Mouse (Mus musculus) midbrain, embryonic 11.5 days (tissue): ENCODE measurements around the gene Tmem240. TPM values are rescaled to one million over a fixed set of nuclear protein-coding genes. Genes with fewer than 3 reads are reported as not detected.
"Not testable (repeated sequence)": the region's sequence is repeated elsewhere in the genome, so short reads cannot be mapped to it uniquely, and the experiment has no call there.

Experiments
- ATAC-seq: fragments of 200-750 bp; cut with Nextera tagmentation; 2 replicates; pipeline ENCODE4 v1.8.0; 2017; ENCODE audit warnings: moderate TSS enrichment, moderate library complexity; ENCODE audit not compliant: low FRiP score
- DNase-seq: peaks from one replicate; pipeline ENCODE4 v3.0.0; 2015; ENCODE audit warnings: low spot score; ENCODE audit errors: missing footprints
- H3K27ac ChIP-seq: fragments of 300-500 bp; sonication (generic); 2 replicates; pipeline ENCODE4 v1.5.1; 2014; ENCODE audit warnings: low read depth, low read length
- H3K27me3 ChIP-seq: fragments of 300-500 bp; sonication (generic); 2 replicates; pipeline ENCODE4 v1.6.1; 2014; ENCODE audit warnings: mild to moderate bottlenecking, low read length, moderate library complexity, mixed read lengths; ENCODE audit not compliant: control insufficient read depth, insufficient read depth
- H3K36me3 ChIP-seq: fragments of 300-500 bp; sonication (generic); 2 replicates; pipeline ENCODE4 v1.6.1; 2014; ENCODE audit warnings: mild to moderate bottlenecking, low read length, moderate library complexity, mixed read lengths; ENCODE audit not compliant: control insufficient read depth, insufficient read depth
- H3K4me1 ChIP-seq: fragments of 300-500 bp; sonication (generic); 2 replicates; pipeline ENCODE4 v1.6.1; 2014; ENCODE audit warnings: low read length; ENCODE audit not compliant: control insufficient read depth, insufficient read depth
- H3K4me2 ChIP-seq: fragments of 300-500 bp; sonication (generic); 2 replicates; pipeline ENCODE4 v1.6.1; 2014; ENCODE audit warnings: mild to moderate bottlenecking, moderate library complexity
- H3K4me3 ChIP-seq: fragments of 300-500 bp; sonication (generic); 2 replicates; pipeline ENCODE4 v1.5.1; 2014; ENCODE audit warnings: low read depth, low read length
- H3K9ac ChIP-seq: fragments of 300-500 bp; sonication (generic); 2 replicates; pipeline ENCODE4 v1.6.1; 2014; ENCODE audit warnings: low read length
- H3K9me3 ChIP-seq: fragments of 300-500 bp; sonication (generic); 2 replicates; pipeline ENCODE4 v1.6.1; 2016; ENCODE audit warnings: low read length; ENCODE audit not compliant: control insufficient read depth
- WGBS: fragments of 180-500 bp; shearing (Covaris S2); extraction: QIAGEN DNeasy Blood & Tissue Kit; methylation state at CpG from one replicate; pipeline ENCODE4 v1.1.7; 2014; 5-methylcytosine and 5-hydroxymethylcytosine counted together
- polyA plus RNA-seq: library from polyadenylated mRNA; unstranded; fragments of >200 nt; fragmentation: Nextera tagmentation; extraction: Ambion mirVana; gene quantifications from 2 replicates; pipeline ENCODE4 v1.2.1, GENCODE M21; 2014

The Tmem240 gene
- polyA plus RNA-seq, 1 experiment from 2014 or later, result 0.96 TPM

DNA sequence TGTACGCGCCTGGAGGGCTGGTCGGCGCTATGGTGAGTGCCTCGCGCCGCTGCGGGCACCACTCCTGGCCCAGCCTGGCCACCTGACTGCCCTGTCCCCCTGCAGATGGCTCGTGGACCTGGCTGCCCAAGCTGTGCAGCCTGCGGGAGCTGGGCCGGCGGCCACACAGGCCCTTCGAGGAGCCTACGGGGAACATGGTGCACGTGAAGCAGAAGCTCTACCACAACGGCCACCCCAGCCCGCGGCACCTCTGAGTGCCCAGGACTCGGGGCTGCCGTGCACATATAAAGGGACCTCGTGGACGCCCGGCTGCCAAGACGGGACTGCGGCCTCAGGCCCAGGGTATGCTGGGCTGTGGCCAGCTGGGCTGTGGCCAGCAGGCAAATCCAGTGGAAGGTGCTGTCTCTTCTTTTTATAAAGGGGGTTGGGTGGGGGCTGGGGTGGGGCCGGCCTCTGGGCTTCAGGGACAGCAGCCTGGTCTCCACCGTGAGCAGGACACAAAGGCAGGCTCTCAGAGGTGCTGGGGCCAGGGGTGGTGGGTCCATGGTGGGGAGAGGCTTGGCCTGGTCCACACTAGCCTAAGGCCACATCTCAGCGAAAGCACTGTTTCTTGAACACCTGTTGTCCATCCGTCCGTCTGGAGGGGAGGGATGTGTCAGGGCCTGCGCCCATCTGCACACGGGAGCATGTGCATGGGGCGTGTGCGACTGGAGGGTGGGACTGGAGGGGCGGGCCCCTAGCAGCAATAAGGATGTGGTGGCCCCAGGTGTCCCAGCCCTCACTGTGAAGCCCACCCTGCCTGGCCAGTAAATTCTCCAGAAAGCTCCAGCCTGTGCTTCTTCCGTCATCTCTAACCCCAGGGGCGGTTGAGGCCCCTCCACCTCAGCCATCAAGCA lies 5.4 kb downstream of the Tmem240 start:
- WGBS, result 88% methylated on average over 37 of the region's 37 CpGs
- H3K4me3 ChIP-seq, result no peak overlapping the region
- no peak overlapping the region for H3K4me2 ChIP-seq
- no peak; the same call in 1 of the 2 replicates for ATAC-seq
- no peak for DNase-seq
- no peak overlapping the region for H3K27ac ChIP-seq
- no peak overlapping the region for H3K9ac ChIP-seq
- no peaks in the 10 kb centered on the region for H3K27me3 ChIP-seq
- H3K36me3 ChIP-seq, result peaks cover 8% of the 10 kb centered on the region
- no peaks in the 10 kb centered on the region for H3K9me3 ChIP-seq
- peaks cover 11% of the 10 kb centered on the region for H3K4me1 ChIP-seq

DNA sequence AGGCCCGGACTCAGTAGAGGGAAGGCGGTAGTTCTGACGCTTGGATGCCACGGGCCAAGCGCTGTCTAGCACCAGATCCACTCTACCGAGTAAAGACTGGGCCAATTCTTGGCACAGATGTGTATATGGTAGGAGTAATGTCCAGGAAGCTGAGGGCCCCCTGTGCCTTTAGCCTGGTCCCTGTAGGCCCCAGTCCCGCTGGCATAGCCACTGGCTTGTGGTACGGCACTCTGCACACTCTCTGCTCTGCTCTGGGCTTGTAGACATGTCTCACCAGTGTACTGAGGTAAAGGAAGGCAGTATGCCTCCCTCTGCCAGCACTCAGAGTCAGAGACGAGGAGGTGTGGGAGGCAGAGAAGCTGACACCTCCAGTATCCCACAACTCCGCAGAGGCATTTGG lies 6.1 kb downstream of the Tmem240 start:
- not testable (repeated sequence) for H3K4me1 ChIP-seq, H3K27me3 ChIP-seq, ATAC-seq, H3K4me3 ChIP-seq, H3K4me2 ChIP-seq, H3K9me3 ChIP-seq, H3K27ac ChIP-seq, H3K9ac ChIP-seq, DNase-seq
- peaks cover 11% of the 10 kb centered on the region for H3K36me3 ChIP-seq
- WGBS, result 93% methylated on average over 10 of the region's 10 CpGs

- Histone ChIP-seq H3K9me3 (no peaks in the 10 kb centered on the region), H3K4me1 (no peaks in the 10 kb centered on the region), H3K9ac (no peak overlapping the region), H3K4me3 (no peak overlapping the region), H3K36me3 (peaks cover 22% of the 10 kb centered on the region), H3K27ac (no peak overlapping the region), H3K27me3 (no peaks in the 10 kb centered on the region), H3K4me2 (no peak overlapping the region)
- WGBS, result 92% methylated on average over 5 of the region's 5 CpGs
- DNase-seq (no peak), ATAC-seq (no peak)
These were observed 8.1 kb downstream of the Tmem240 start for GRCm38 (mm10) chr4:155742684-155743083.

DNA sequence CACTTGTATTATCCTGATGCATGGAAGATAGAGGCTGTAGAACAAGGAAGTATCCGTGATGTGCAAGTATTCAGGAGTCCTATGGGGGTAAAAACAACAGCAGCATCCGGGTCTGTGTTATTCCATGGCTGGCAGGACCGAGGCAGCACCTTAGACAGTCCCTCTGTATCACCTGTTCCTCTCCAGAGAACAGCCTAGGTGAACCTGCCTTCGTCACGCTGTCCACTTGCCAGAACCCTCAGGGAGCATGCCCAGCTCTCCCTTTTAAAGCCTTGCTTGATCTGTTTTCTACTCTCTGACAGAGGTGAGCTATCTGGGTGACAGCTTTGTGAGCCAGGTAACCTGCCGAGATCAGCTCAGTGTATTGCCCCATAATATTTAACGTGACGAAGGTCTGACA lies 9.9 kb downstream of the Tmem240 start:
- no peak for ATAC-seq
- DNase-seq, result no peak
- Histone ChIP-seq H3K9me3 (no peaks in the 10 kb centered on the region), H3K27ac (no peak overlapping the region), H3K4me2 (no peak overlapping the region), H3K4me3 (no peak overlapping the region), H3K36me3 (peaks cover 27% of the 10 kb centered on the region), H3K9ac (no peak overlapping the region), H3K27me3 (no peaks in the 10 kb centered on the region), H3K4me1 (no peaks in the 10 kb centered on the region)
- 92% methylated on average over 8 of the region's 8 CpGs for WGBS

DNA sequence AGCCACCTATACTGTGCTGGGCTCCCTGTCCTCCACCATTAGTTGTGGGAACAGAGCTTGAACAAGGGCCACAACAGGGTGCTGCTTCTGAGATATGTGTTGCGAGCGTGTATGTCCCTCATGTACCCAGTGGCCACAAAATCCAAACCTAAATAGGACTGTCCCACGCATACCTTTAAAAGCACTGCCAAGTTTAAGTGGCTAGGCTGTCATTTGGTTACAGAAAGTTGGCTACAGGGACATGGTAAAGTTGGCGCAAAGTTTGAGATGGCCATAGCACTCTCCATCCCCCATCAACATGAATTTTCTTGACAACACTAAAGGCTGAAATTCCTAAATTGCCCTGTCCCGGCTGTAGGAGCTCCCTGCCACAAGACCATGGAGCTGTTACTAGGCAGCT lies 10.5 kb downstream of the Tmem240 start:
- H3K4me1 ChIP-seq, result no peaks in the 10 kb centered on the region
- no peak for ATAC-seq
- no peak overlapping the region for H3K4me2 ChIP-seq
- H3K36me3 ChIP-seq, result peaks cover 29% of the 10 kb centered on the region
- no peak overlapping the region for H3K27ac ChIP-seq
- no peak overlapping the region for H3K9ac ChIP-seq
- no peak overlapping the region for H3K4me3 ChIP-seq
- H3K27me3 ChIP-seq, result no peaks in the 10 kb centered on the region
- 93% methylated on average over 5 of the region's 5 CpGs for WGBS
- no peaks in the 10 kb centered on the region for H3K9me3 ChIP-seq
- DNase-seq, result peak; percentile 70

DNA sequence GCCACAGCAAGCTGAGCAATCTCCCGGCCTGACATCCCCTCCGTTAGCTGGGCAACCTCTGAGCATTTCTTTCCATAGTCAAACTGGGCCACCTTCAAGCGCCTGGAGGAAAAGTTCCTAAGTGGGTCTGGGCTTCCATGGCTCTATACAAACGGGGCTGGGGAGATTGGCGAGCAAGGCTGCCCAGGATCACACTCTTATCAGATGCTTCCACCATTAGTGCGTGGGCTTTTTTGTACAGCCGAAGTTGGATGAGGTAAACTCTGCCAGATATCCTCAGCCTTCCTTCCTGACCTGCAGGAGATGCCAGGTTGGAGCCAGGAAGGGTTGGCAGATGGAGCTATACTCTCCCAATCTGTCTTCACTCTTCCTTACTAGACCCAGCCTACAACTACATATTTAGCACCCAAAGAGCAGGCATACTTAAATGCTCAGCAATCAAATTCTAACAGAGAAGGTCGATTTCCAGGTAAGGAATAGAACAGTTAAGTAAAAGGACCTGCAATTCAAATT lies 11.5 kb downstream of the Tmem240 start:
- H3K27me3 ChIP-seq, result no peaks in the 10 kb centered on the region
- H3K4me3 ChIP-seq, result no peak overlapping the region
- H3K27ac ChIP-seq, result no peak overlapping the region
- peaks cover 33% of the 10 kb centered on the region for H3K36me3 ChIP-seq
- H3K4me2 ChIP-seq, result no peak overlapping the region
- ATAC-seq, result no peak
- WGBS, result 88% methylated on average over 8 of the region's 8 CpGs
- no peaks in the 10 kb centered on the region for H3K9me3 ChIP-seq
- no peak overlapping the region for H3K9ac ChIP-seq
- peak; percentile 26 for DNase-seq
- no peaks in the 10 kb centered on the region for H3K4me1 ChIP-seq

GRCm38 (mm10) chr4:155746575-155747490 lies 12.2 kb downstream of the Tmem240 start:
- DNase-seq (peak; percentile 12), ATAC-seq (no peak)
- WGBS, result 85% methylated on average over 17 of the region's 17 CpGs
- H3K36me3 ChIP-seq, result peaks cover 36% of the 10 kb centered on the region
- no peak overlapping the region for H3K4me3 ChIP-seq
- H3K9ac ChIP-seq, result no peak overlapping the region
- no peak overlapping the region for H3K27ac ChIP-seq
- H3K4me1 ChIP-seq, result no peaks in the 10 kb centered on the region
- no peak overlapping the region for H3K4me2 ChIP-seq
- H3K9me3 ChIP-seq, result no peaks in the 10 kb centered on the region
- no peaks in the 10 kb centered on the region for H3K27me3 ChIP-seq

- WGBS, result 92% methylated on average over 12 of the region's 12 CpGs
- no peak overlapping the region for H3K4me3 ChIP-seq
- no peaks in the 10 kb centered on the region for H3K9me3 ChIP-seq
- no peak overlapping the region for H3K27ac ChIP-seq
- ATAC-seq, result no peak
- peaks cover 16% of the 10 kb centered on the region for H3K4me1 ChIP-seq
- H3K27me3 ChIP-seq, result no peaks in the 10 kb centered on the region
- peaks cover 18% of the 10 kb centered on the region for H3K36me3 ChIP-seq
- DNase-seq, result no peak
- H3K4me2 ChIP-seq, result no peak overlapping the region
- H3K9ac ChIP-seq, result no peak overlapping the region
These were observed 22.4 kb downstream of the Tmem240 start for GRCm38 (mm10) chr4:155757011-155757410.
